10 mouse cellular contexts compared by ENCODE assay signal in the genomic region with DNA sequence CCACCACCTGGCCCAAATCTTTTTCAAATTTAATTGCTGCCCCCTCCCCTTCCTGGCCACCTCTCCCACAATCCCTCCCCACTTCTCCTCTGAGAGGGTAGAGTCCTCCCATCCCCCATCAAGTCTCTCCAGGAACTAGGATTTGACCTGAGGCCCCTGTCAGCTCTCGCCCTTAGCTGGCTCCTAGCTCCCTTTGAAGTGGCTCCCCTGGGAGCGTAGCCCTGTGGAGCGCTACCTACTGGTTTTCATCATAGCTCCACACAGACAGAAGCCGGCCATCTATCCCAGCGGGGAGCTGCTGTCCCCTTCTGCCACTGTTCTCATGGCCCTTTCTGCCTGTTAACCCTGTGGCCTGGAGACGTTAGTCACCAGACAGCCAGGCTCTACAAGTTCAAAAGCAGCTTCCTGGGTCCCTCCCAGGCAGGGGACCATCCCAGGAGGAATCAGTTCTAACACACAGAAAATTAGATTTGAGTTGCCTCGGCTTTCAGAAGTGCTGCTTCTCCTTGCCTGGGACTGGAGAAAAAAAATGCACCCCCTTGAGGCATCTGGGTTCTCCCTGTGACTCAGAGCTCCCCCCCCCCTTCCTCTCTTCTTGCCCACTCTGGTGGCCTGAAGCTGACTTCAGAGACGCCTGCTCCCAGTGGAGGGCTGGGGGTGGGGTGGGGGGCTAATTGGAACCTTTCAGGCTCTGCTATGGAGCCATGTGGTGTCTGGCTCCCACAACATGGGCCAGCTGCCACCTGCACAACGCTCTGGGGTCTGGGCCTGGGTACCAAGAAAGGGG. TPM values are rescaled to one million over a fixed set of nuclear protein-coding genes. Genes with fewer than 3 reads are reported as not detected.
DNase-seq lines count a peak whose midpoint lies in the region; ATAC-seq lines count a peak whose summit lies in the region.
"Had no signal": no experiment of that assay in that cellular context is flagged by ENCODE, and none has a peak within 500 bp of the region (broad histone marks: within the 10 kb centered on the region; RNA-seq: fewer than 3 reads in every experiment).

No protein-coding gene starts in this region.

- no peak overlapping the region for H3K4me3 ChIP-seq in kidney, embryonic 14.5 days (ENCODE audit: low read length)
- no peak overlapping the region for H3K4me3 ChIP-seq in hindbrain, embryonic 14.5 days (replicated peaks; ENCODE audit: low read length)

- no peaks in the 10 kb centered on the region for H3K9me3 ChIP-seq in kidney, embryonic 14.5 days (ENCODE audit: control insufficient read depth, low read length)
- H3K9me3 ChIP-seq in hindbrain, embryonic 14.5 days (ENCODE audit: control insufficient read depth, low read length) = no peaks in the 10 kb centered on the region
- H3K9me3 ChIP-seq: G1E had no signal

- peak overlapping the region; percentile 32; the same call in 1 of the 2 replicates for H3K4me2 ChIP-seq in kidney, embryonic 14.5 days (replicated peaks; ENCODE audit: low read depth, low read length)
- H3K4me2 ChIP-seq in hindbrain, embryonic 14.5 days (replicated peaks) = peak overlapping the region; percentile 46

- peak; percentile 47 for ATAC-seq in kidney, embryonic 14.5 days (ENCODE audit: low FRiP score, low TSS enrichment)
- ATAC-seq in hindbrain, embryonic 14.5 days (ENCODE audit: low FRiP score) = peak; percentile 75

- WGBS in kidney, embryonic 14.5 days = 16% methylated on average over 9 of the region's 9 CpGs
- 5% methylated on average over 9 of the region's 9 CpGs for WGBS in hindbrain, embryonic 14.5 days

- H3K9ac ChIP-seq in kidney, embryonic 14.5 days (ENCODE audit: low read depth, low read length) = peak overlapping the region; percentile 31
- peak overlapping the region; percentile 47 for H3K9ac ChIP-seq in hindbrain, embryonic 14.5 days

- H3K36me3 ChIP-seq in kidney, embryonic 14.5 days (ENCODE audit: control insufficient read depth, insufficient read depth, low read length) = peaks cover 15% of the 10 kb centered on the region
- H3K36me3 ChIP-seq in hindbrain, embryonic 14.5 days (replicated peaks; ENCODE audit: control insufficient read depth, insufficient read depth) = peaks cover 24% of the 10 kb centered on the region

- no peaks in the 10 kb centered on the region for H3K27me3 ChIP-seq in kidney, embryonic 14.5 days (ENCODE audit: control insufficient read depth, insufficient read depth, low read length)
- H3K27me3 ChIP-seq in hindbrain, embryonic 14.5 days (ENCODE audit: control insufficient read depth, insufficient read depth, low read length) = no peaks in the 10 kb centered on the region

- peaks cover 24% of the 10 kb centered on the region for H3K4me1 ChIP-seq in kidney, embryonic 14.5 days (ENCODE audit: control insufficient read depth, insufficient read depth, low read length)
- H3K4me1 ChIP-seq in hindbrain, embryonic 14.5 days (replicated peaks; ENCODE audit: control insufficient read depth, insufficient read depth, low read length) = peaks cover 30% of the 10 kb centered on the region

- H3K27ac ChIP-seq in kidney, embryonic 14.5 days (ENCODE audit: low read depth, low read length) = peak overlapping the region; percentile 76
- peak overlapping the region; percentile 89 for H3K27ac ChIP-seq in hindbrain, embryonic 14.5 days

- no peak for DNase-seq in kidney, postnatal 25 days
- peak; percentile 84 for DNase-seq in embryo, embryonic 11 days
- DNase-seq in hindbrain, embryonic 14.5 days (ENCODE audit: low spot score) = peak; percentile 37
- DNase-seq in neural tube, embryonic 10.5 days (ENCODE audit: extremely low spot score, low spot score) = peak; percentile 63
- DNase-seq in c-Kit-positive CD71-positive TER-119-positive erythroid progenitor cells, embryonic 14.5 days (ENCODE audit: low spot score) = no peak
- no peak for DNase-seq in frontal cortex, adult 2 months (ENCODE audit: extremely low spot score in 1 of 2, low spot score in 1 of 2)
- no peak for DNase-seq in layer of hippocampus, adult 9-11 months

RNA-seq across cellular contexts. Expression of gene Tmem120a, which starts 19.5 kb away (rescaled TPM):
- polyA plus RNA-seq in kidney, embryonic 14.5 days (2014; fragmentation: Nextera tagmentation; extraction: Ambion mirVana) = 64.7 and 65.1 TPM in 2 replicates
- polyA plus RNA-seq in hindbrain, embryonic 14.5 days (2014; fragmentation: Nextera tagmentation; extraction: Ambion mirVana) = 89.0 and 90.2 TPM in 2 replicates
- 13.0 and 13.7 TPM in 2 replicates for polyA plus RNA-seq in frontal cortex, adult 2 months (2012; rRNA removed)

RNA-seq across cellular contexts. Expression of gene Styxl1, which starts 53.5 kb away (rescaled TPM):
- polyA plus RNA-seq in kidney, embryonic 14.5 days (2014; fragmentation: Nextera tagmentation; extraction: Ambion mirVana) = 0.19 and 0.72 TPM in 2 replicates
- polyA plus RNA-seq in hindbrain, embryonic 14.5 days (2014; fragmentation: Nextera tagmentation; extraction: Ambion mirVana) = 0.25 and 0.30 TPM in 2 replicates
- 0.14 TPM in 1 of 2 replicates, not detected in the other for polyA plus RNA-seq in frontal cortex, adult 2 months (2012; rRNA removed)
- polyA plus RNA-seq: G1E; spleen, adult 2 months had no signal

RNA-seq across cellular contexts. Expression of gene Mdh2, which starts 53.6 kb away (rescaled TPM):
- polyA plus RNA-seq in kidney, embryonic 14.5 days (2014; fragmentation: Nextera tagmentation; extraction: Ambion mirVana) = 429 and 590 TPM in 2 replicates
- polyA plus RNA-seq in hindbrain, embryonic 14.5 days (2014; fragmentation: Nextera tagmentation; extraction: Ambion mirVana) = 599 and 617 TPM in 2 replicates
- 500 and 513 TPM in 2 replicates for polyA plus RNA-seq in frontal cortex, adult 2 months (2012; rRNA removed)

RNA-seq across cellular contexts. Expression of gene Por, which starts 54.9 kb away (rescaled TPM):
- polyA plus RNA-seq in kidney, embryonic 14.5 days (2014; fragmentation: Nextera tagmentation; extraction: Ambion mirVana) = 51.8 and 64.2 TPM in 2 replicates
- polyA plus RNA-seq in hindbrain, embryonic 14.5 days (2014; fragmentation: Nextera tagmentation; extraction: Ambion mirVana) = 79.7 and 84.1 TPM in 2 replicates
- polyA plus RNA-seq in frontal cortex, adult 2 months (2012; rRNA removed) = 106 and 108 TPM in 2 replicates

Comparison
In these comparisons a context has a peak if more than half of its experiments do, and no peak if none do; other contexts are left out.
1. DNase-seq: peak in embryo, embryonic 11 days (single experiment), hindbrain, embryonic 14.5 days (single experiment) and neural tube, embryonic 10.5 days (single experiment); none in kidney, postnatal 25 days (0 of 2), c-Kit-positive CD71-positive TER-119-positive erythroid progenitor cells, embryonic 14.5 days (single experiment), frontal cortex, adult 2 months (0 of 2) and layer of hippocampus, adult 9-11 months (single experiment).